Mouse (Mus musculus) hindbrain, embryonic 15.5 days (tissue): Measurements from ENCODE around the gene Pqlc2. TPM values are rescaled to one million over a fixed set of nuclear protein-coding genes. Genes with fewer than 3 reads are reported as not detected.

Experiments
- ATAC-seq: fragments of 200-750 bp; cut with Nextera tagmentation; 2 replicates; pipeline ENCODE4 v1.8.0; 2017; ENCODE audit warnings: low read depth, moderate number of reproducible peaks, moderate TSS enrichment; ENCODE audit not compliant: low FRiP score
- H3K27ac ChIP-seq: fragments of 300-500 bp; sonication (generic); replicated peaks from 2 replicates; pipeline ENCODE4 v1.5.1; 2015; ENCODE audit warnings: mild to moderate bottlenecking, inconsistent platforms
- H3K27me3 ChIP-seq: fragments of 300-500 bp; sonication (generic); 2 replicates; pipeline ENCODE4 v1.6.1; 2015; ENCODE audit warnings: control low read depth, inconsistent platforms
- H3K36me3 ChIP-seq: fragments of 300-500 bp; sonication (generic); 2 replicates; pipeline ENCODE4 v1.6.1; 2015; ENCODE audit warnings: control low read depth, inconsistent platforms
- H3K4me1 ChIP-seq: fragments of 300-500 bp; sonication (generic); replicated peaks from 2 replicates; pipeline ENCODE4 v1.6.1; 2015; ENCODE audit warnings: control low read depth, inconsistent platforms
- H3K4me2 ChIP-seq: fragments of 300-500 bp; sonication (generic); 2 replicates; pipeline ENCODE4 v1.6.1; 2015; ENCODE audit warnings: moderate library complexity, mild to moderate bottlenecking, inconsistent platforms
- H3K4me3 ChIP-seq: fragments of 300-500 bp; sonication (generic); 2 replicates; pipeline ENCODE4 v1.5.1; 2015; ENCODE audit warnings: mild to moderate bottlenecking, inconsistent platforms
- H3K9ac ChIP-seq: fragments of 300-500 bp; sonication (generic); 2 replicates; pipeline ENCODE4 v1.6.1; 2015; ENCODE audit warnings: inconsistent platforms
- H3K9me3 ChIP-seq: fragments of 300-500 bp; sonication (generic); 2 replicates; pipeline ENCODE4 v1.6.1; 2016; ENCODE audit warnings: control low read depth, inconsistent platforms
- WGBS: fragments of 180-500 bp; shearing (Covaris S2); methylation state at CpG from one replicate; pipeline ENCODE4 v1.1.7; 2015; 5-methylcytosine and 5-hydroxymethylcytosine counted together
- polyA plus RNA-seq: library from polyadenylated mRNA; unstranded; fragments of >200 nt; fragmentation: Nextera tagmentation; extraction: Ambion mirVana; gene quantifications from 2 replicates; pipeline ENCODE4 v1.2.1, GENCODE M21; 2015

Pqlc2 gene
- 13.9 and 14.0 TPM in 2 replicates for polyA plus RNA-seq

DNA sequence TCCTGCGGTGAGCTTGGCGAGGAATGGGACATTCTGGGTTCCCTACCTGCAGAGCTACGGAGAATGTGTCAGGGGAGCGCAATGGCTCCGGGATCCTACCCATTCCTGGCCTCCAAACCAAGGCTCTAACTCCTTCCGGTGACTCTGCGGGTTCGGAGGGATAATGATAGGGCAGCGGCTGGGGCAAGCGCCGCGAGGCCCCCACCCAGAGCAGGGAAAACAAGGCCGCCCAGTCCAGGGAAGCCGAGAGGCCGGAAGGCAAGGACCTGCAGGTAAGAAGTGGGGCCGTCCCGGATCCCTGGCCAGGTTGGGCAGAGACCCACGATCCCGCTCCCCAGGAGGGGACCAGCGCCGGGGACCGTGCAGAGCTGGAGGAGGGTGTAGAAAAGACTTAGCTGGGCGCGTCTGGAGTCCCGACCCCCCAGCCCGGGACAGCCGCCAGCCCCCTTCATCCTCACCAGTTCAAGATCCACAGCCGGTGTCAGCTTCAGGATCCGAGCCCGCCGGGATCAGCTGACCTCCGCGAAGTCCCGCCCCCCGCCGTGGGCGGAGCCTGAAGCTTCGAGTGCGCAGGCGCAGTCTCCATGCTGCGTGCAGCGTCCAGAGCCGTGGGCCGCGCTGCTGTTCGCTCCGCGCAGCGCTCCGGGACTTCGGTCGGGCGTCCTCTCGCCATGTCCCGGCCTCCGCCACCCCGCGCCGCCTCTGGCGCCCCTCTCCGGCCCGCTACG, at the start of gene Pqlc2, which contains the start of gene Akr7a5:
Gene Pqlc2 (minus strand): TSS at position 538 of the 728 bp plus-strand sequence.
Gene Akr7a5 (plus strand): TSS at position 574 of the 728 bp plus-strand sequence.
- WGBS, result under 1% methylated on average over 63 of the region's 63 CpGs
- no peaks in the 10 kb centered on the region for H3K9me3 ChIP-seq
- peaks cover 7% of the 10 kb centered on the region; the same call in 1 of the 2 replicates for H3K36me3 ChIP-seq
- H3K9ac ChIP-seq, result peak within 1 kb of the TSS; percentile 80
- H3K4me1 ChIP-seq, result peaks cover 30% of the 10 kb centered on the region
- ATAC-seq, result peak; percentile 92
- H3K4me3 ChIP-seq, result peak within 1 kb of the TSS; percentile 72
- no peaks in the 10 kb centered on the region for H3K27me3 ChIP-seq
- peak within 1 kb of the TSS; percentile 78 for H3K27ac ChIP-seq
- peak within 1 kb of the TSS; percentile 93 for H3K4me2 ChIP-seq

DNA sequence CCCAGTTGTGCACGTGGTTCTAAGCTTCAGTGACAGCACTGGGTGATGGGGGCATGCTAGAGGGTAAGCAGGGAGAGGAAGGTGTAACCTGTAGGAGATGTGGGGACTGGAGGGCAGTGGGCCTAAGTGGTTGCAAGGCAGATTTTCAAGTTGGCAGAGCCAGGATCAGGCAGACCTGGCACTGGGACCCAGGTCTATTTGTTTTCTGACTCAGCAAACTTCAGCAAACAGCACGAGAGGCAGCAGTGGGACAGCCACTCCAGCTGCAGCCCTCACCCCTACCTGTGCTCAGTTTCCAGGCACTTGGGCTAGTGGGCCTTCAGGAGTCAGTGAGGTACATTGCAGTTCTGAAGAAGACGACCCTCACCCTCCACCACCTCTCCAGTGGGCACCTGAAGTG, 46.7 kb upstream of the Pqlc2 start:
- no peak overlapping the region for H3K27ac ChIP-seq
- no peaks in the 10 kb centered on the region for H3K27me3 ChIP-seq
- H3K9ac ChIP-seq, result no peak overlapping the region
- no peak overlapping the region for H3K4me3 ChIP-seq
- peaks cover 6% of the 10 kb centered on the region for H3K4me1 ChIP-seq
- H3K9me3 ChIP-seq, result no peaks in the 10 kb centered on the region
- no peak overlapping the region for H3K4me2 ChIP-seq
- H3K36me3 ChIP-seq, result peaks cover 68% of the 10 kb centered on the region
- ATAC-seq, result no peak
- WGBS, result 93% methylated on average over 3 of the region's 3 CpGs

DNA sequence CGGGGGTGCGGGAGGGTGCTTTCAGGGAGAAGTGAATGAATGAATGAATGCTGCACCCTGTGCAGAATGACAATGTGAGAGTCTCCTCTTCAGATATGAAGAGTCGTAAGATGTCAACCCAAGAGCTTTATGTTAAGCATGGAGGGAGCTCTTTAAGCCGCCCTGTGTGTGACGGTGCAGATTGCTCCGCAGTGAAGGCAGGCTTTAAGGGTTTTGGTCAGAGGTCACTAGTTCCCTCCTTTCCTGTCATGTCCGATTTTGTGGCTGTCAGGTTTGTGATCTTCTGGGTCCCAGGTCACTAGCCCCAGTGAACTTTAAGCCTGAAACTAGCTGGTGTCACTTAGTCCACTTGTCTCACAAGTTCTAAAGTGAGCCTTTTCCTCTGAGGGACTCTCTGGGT, 42.3 kb upstream of the Pqlc2 start:
- H3K9me3 ChIP-seq, result no peaks in the 10 kb centered on the region
- 0 out of 2 replicates have a peak, but pooled peaks have one; percentile 9 for ATAC-seq
- 1% methylated on average over 7 of the region's 7 CpGs for WGBS

DNA sequence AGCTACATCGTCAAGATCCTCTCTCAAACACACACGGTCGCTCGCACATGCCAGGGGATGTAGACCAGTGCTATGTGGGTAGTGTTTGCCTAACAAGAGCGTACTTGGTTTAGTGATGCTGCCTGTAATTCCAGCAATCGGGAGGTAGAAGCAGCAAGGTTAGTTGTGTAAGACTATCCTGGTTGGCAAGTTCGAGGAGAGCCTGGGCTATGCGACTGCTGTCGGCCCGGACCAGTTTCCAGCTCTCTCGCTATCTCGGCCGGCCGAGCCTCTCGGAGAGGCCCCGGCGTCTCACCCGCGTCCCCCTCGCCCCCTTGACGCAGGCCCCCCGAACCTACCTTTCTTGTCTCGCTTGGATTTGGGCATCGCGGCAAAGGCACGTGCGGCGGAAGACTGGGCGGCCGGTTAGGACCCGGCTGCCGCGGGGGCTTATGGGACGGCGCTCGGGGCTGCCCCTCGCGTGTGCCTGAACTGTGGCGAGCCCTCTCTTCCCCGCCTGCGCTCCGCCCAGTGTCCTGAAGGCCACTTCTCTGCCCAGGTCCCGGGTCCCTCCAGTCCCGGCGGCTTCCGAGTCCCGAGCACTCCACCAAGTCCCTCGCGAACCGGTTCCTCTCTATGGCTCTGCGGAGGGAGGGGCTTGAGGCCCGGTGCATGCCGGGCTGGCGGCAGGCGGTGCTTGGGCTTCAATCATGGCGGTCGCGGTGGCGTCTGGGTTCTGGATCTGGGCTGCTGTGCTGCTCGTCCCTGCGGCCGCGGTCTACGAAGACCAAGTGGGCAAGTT, 41.6 kb upstream of the Pqlc2 start, which contains the start of the genes Mrto4, Emc1 and Ubr4:
Gene Mrto4 (minus strand): TSS at position 646 of the 781 bp plus-strand sequence.
Gene Emc1 (plus strand): TSS at position 657 of the 781 bp plus-strand sequence.
Gene Ubr4 (plus strand): TSS at position 679 of the 781 bp plus-strand sequence.
- Histone ChIP-seq H3K4me2 (peak within 1 kb of the TSS; percentile 94), H3K4me1 (peaks cover 19% of the 10 kb centered on the region), H3K4me3 (peak within 1 kb of the TSS; percentile 72), H3K27ac (peak within 1 kb of the TSS; percentile 97), H3K36me3 (peaks cover 30% of the 10 kb centered on the region), H3K9me3 (no peaks in the 10 kb centered on the region), H3K27me3 (no peaks in the 10 kb centered on the region), H3K9ac (peak within 1 kb of the TSS; percentile 86)
- ATAC-seq, result peak; percentile 96
- WGBS, result under 1% methylated on average over 64 of the region's 64 CpGs

More for the DNA sequence above, 42.3 kb upstream of the Pqlc2 start:
- H3K4me3 ChIP-seq, result peak overlapping the region; percentile 72
- peaks cover 34% of the 10 kb centered on the region for H3K36me3 ChIP-seq
- peaks cover 19% of the 10 kb centered on the region for H3K4me1 ChIP-seq
- H3K27ac ChIP-seq, result peak overlapping the region; percentile 97
- H3K4me2 ChIP-seq, result peak overlapping the region; percentile 94
- peak overlapping the region; percentile 86 for H3K9ac ChIP-seq
- no peaks in the 10 kb centered on the region for H3K27me3 ChIP-seq

DNA sequence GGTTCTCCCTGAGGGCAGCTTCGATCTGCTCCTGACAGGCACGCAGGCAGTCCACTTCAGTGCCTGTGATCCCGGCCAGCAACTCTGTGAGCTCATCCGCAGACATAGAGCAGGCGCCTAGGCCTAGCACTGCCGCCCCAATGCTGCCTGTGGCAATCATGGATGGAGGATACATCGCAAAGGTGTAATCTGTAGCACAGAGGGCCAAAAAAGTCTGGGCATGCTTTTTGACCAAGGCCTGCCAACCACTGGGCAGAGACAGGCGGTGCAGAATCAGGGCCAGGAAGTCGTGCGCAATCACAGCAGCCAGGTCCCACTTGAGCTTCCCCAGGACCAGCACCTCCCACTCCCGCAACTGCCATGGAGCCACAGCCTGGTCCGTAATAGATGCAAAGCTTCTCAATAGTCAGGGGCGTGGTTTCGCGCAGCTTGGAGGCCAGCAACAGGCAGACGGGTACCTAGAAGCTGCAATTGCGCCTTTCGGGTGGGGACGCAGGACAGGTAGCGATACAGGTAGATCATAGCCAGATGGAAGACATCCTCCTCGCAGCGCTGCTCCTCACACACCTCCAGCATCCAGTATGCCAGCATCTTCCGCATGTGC, 35.0 kb upstream of the Pqlc2 start:
- WGBS, result 72% methylated on average over 23 of the region's 23 CpGs
- peaks cover 19% of the 10 kb centered on the region for H3K36me3 ChIP-seq

DNA sequence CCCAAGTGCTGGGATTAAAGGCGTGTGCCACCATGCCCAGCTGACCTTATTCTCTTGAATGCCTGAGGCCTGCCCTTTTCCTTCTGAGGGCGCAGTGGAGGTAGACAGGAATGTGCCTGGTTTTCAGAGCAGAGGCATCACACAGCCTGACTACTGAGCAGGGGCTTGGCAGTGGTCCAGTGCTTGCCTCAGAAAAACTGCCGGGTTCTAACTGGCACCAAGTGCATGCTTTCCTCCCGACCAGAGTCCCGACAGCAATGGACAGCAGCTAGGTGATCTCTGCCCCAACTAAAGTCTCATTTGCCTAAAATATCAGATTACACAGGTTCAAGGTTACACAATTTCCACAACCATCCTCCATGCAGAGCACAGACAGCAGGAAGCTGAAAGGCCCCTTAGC, 33.2 kb upstream of the Pqlc2 start:
- ATAC-seq, result no peak
- Histone ChIP-seq H3K4me1 (no peaks in the 10 kb centered on the region), H3K27ac (no peak overlapping the region), H3K4me3 (no peak overlapping the region), H3K27me3 (no peaks in the 10 kb centered on the region), H3K9me3 (no peaks in the 10 kb centered on the region), H3K4me2 (no peak overlapping the region), H3K36me3 (peaks cover 19% of the 10 kb centered on the region), H3K9ac (no peak overlapping the region)
- WGBS, result 66% methylated on average over 5 of the region's 5 CpGs

More for the DNA sequence above, 35.0 kb upstream of the Pqlc2 start:
- Histone ChIP-seq H3K27ac (no peak overlapping the region), H3K9me3 (no peaks in the 10 kb centered on the region), H3K27me3 (no peaks in the 10 kb centered on the region), H3K4me3 (no peak overlapping the region), H3K9ac (no peak overlapping the region), H3K4me2 (no peak overlapping the region), H3K4me1 (peaks cover 2% of the 10 kb centered on the region)
- no peak for ATAC-seq

DNA sequence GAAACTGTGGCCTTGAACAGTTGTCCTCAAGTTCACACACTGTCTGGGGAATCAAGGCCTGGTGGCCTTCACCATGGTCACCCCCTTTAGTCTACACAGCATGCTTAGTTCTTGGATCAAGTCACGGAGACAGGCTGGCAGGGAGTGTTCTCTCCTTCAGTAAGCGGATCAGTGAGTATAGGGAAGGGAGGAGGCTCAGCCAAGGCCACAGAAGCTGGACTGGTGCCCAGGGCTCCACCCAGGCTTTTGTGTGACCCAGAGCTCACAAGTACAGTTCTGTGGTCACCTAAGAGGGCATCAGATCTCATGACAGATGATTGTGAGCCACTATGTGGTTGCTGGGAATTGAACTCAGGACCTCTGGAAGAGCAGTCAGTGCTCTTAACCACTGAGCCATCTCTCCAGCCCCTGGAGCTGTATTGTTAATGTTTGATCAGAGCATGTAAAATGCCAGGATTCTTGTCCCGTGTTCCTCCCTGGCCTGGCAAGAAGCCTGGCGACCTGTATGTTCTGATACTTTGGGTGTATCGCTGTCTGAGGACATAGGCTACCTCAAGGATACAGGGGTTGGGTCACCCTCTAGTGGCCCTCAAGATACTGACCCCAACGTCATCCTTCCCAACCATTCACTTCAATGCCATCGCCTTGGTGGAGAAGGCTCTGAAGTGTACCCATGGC, 31.2 kb upstream of the Pqlc2 start:
- no peak overlapping the region for H3K4me2 ChIP-seq
- H3K27ac ChIP-seq, result no peak overlapping the region
- H3K27me3 ChIP-seq, result peaks cover 9% of the 10 kb centered on the region; the same call in 1 of the 2 replicates
- WGBS, result 77% methylated on average over 7 of the region's 7 CpGs
- ATAC-seq, result no peak
- no peaks in the 10 kb centered on the region for H3K4me1 ChIP-seq
- no peak overlapping the region for H3K4me3 ChIP-seq
- H3K36me3 ChIP-seq, result peaks cover 8% of the 10 kb centered on the region
- no peaks in the 10 kb centered on the region for H3K9me3 ChIP-seq
- H3K9ac ChIP-seq, result no peak overlapping the region

DNA sequence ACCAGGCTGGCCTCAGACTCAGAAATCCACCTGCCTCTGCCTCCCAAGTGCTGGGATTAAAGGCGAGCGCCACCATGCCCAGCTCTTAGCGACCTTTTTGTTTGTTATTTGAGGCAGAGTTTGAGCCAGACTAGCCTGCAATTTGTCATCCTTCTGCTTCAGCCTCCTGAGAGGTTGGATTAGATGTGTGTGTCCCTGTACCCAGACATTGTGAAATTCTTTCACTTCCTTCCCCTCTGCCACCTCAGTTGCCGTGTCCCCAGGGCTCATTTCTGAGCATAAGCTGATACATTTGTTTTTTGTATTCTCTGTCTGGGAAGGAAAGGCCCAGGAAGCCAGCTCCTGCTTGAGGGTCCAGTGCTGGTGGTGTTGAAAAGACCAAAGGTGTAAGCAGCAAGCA, 30.3 kb upstream of the Pqlc2 start:
- H3K36me3 ChIP-seq, result no peaks in the 10 kb centered on the region; the same call in 1 of the 2 replicates
- H3K4me1 ChIP-seq, result no peaks in the 10 kb centered on the region
- ATAC-seq, result no peak
- H3K27ac ChIP-seq, result no peak overlapping the region
- no peaks in the 10 kb centered on the region for H3K9me3 ChIP-seq
- H3K27me3 ChIP-seq, result peaks cover 9% of the 10 kb centered on the region; the same call in 1 of the 2 replicates
- 86% methylated on average over 4 of the region's 4 CpGs for WGBS
- H3K9ac ChIP-seq, result no peak overlapping the region
- H3K4me3 ChIP-seq, result no peak overlapping the region
- H3K4me2 ChIP-seq, result no peak overlapping the region

DNA sequence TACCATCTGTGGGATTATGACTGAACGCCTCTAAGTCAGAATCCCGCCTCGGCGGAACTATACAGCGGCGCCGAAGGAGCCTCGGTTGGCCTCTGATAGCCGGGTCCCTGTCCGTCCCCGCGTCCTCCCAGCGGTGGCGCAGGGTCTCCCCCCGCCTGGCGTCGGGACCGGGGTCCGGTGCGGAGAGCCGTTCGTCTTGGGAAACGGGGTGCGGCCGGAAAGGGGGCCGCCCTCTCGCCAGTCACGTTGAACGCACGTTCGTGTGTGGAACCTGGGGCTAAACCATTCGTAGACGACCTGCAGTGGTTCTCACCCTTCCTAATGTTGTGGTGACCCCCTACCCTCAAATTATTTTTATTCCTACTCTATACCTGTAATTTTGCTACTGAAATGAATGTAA, 27.6 kb upstream of the Pqlc2 start:
- no peak overlapping the region for H3K27ac ChIP-seq
- no peak overlapping the region for H3K9ac ChIP-seq
- no peak overlapping the region for H3K4me3 ChIP-seq
- no peak overlapping the region for H3K4me2 ChIP-seq
- no peaks in the 10 kb centered on the region for H3K4me1 ChIP-seq
- ATAC-seq, result no peak
- H3K9me3 ChIP-seq, result no peaks in the 10 kb centered on the region
- WGBS, result 63% methylated on average over 33 of the region's 33 CpGs
- peaks cover 9% of the 10 kb centered on the region; the same call in 1 of the 2 replicates for H3K27me3 ChIP-seq
- no peaks in the 10 kb centered on the region for H3K36me3 ChIP-seq

DNA sequence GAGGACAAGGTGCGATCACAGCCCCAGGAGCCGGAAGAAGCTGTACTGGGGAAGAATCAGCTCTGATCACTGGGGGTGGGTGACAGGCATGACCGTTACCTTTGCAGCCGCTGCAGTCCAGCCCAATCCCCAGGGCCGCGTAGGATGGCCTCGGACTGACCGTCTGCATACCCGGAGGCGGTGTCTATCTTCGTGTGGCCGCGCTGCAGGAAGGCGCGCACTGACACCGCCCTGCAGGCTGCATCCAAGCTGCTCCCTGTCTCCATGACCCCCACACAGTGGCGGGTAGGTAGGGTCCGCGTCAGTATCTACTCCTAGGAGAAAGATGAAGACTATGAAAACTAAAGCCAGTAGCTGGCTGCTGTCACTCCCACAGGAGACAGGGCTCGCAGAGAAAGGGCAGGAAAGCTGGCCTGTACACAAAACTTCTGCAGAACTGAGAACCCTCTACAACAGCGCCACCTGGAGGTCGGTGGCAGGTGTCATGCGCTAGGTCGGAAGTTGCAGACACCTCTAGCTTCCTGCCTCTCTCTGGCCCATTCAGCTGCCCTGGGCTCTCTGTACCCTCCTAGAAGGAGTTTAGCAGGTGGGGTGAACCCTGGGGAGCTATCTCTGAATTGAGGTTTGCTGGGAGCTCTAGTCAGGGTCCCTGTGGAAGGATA, 26.4 kb upstream of the Pqlc2 start:
- Histone ChIP-seq H3K4me2 (peak overlapping the region; percentile 33), H3K9me3 (no peaks in the 10 kb centered on the region), H3K4me3 (no peak overlapping the region), H3K4me1 (no peaks in the 10 kb centered on the region), H3K36me3 (no peaks in the 10 kb centered on the region), H3K27ac (no peak overlapping the region), H3K9ac (no peak overlapping the region), H3K27me3 (peaks cover 9% of the 10 kb centered on the region; the same call in 1 of the 2 replicates)
- 28% methylated on average over 24 of the region's 24 CpGs for WGBS
- no peak for ATAC-seq

DNA sequence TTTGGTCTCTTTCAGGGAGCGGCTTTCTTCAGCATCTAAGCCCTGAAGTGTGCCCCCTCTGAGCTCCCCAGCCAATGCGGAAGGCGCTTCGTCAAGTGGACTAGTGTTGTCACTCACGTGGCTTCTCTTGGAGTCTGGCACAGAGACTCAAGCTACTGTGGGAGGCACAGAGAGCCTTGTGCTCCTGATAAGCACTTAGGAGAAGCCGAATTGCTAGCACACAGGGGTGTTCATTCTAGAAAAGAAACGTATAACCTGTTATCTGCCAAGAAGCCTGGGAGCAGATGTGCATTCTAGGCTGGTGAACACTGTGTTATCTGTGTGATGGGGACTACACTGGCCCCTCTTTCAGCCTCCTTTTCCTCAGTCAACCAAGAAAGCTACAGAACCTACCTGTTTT, 25.0 kb upstream of the Pqlc2 start:
- Histone ChIP-seq H3K9ac (no peak overlapping the region), H3K4me2 (no peak overlapping the region), H3K4me3 (no peak overlapping the region), H3K27me3 (peaks cover 9% of the 10 kb centered on the region; the same call in 1 of the 2 replicates), H3K9me3 (no peaks in the 10 kb centered on the region), H3K4me1 (no peaks in the 10 kb centered on the region), H3K27ac (no peak overlapping the region), H3K36me3 (no peaks in the 10 kb centered on the region)
- ATAC-seq, result no peak
- WGBS, result 68% methylated on average over 7 of the region's 7 CpGs
